Mouse (Mus musculus): ENCODE measurements around the gene Cdhr1.
A peak's percentile ranks its signal among the peaks of the same experiment; 100 is the strongest.
"Not testable (repeated sequence)": the region's sequence is repeated elsewhere in the genome, so short reads cannot be mapped to it uniquely, and the experiment has no call there.

Cdhr1 gene

GRCm38 (mm10) chr14:37097956-37098530 is at the start of gene Cdhr1:
Gene Cdhr1 (minus strand): TSS chr14:37098347.
- DNase-seq (ENCODE audit: low spot score in 2 of 2), result no peak

DNA sequence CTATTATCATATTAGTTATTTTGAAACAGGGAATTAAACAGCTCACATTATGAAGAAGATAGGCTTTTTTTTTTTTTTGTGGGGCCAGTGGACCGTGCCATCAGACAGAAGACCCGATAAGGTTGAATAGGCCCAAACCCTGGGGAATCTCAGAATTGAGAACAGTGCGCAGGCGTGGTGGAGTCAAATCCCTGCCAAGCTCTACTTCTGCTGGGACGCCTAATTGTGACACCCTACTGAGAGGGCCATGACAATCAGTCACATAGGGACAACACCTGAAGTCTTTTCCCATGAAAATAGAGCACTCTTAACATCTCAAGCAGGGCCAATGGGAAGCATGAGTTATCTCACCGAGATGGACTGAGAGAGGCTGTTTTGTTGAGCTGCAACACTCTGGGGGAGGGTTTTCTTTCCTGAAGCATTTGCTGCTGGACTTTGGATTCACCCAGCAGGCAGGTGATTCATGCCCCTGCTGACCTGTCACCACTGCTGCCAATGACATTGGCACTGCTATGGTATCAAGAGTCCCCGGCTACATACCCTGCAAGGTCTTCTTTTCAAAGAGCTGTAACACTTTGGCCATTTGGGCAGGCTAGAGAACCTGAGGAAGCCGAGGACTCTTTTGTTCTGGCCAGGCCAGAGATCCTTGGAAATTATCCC is 41.0 kb upstream of the Cdhr1 start:
- no peak for DNase-seq (ENCODE audit: low spot score in 2 of 2)

- DNase-seq (ENCODE audit: low spot score in 2 of 2), result not testable (repeated sequence)
Observed at GRCm38 (mm10) chr14:37137596-37137995, 39.4 kb upstream of the Cdhr1 start.

- DNase-seq (ENCODE audit: low spot score in 2 of 2), result no peak
Observed at GRCm38 (mm10) chr14:37136110-37136509, 38.0 kb upstream of the Cdhr1 start.

- DNase-seq (ENCODE audit: low spot score in 2 of 2), result no peak
Observed at GRCm38 (mm10) chr14:37135671-37136070, 37.5 kb upstream of the Cdhr1 start.

- peak; percentile 94 to 96 for DNase-seq (ENCODE audit: low spot score in 2 of 2)
Observed at GRCm38 (mm10) chr14:37135127-37135593, 37.0 kb upstream of the Cdhr1 start, which contains the start of gene Ghitm. Gene Ghitm (minus strand): TSS chr14:37135272.

DNA sequence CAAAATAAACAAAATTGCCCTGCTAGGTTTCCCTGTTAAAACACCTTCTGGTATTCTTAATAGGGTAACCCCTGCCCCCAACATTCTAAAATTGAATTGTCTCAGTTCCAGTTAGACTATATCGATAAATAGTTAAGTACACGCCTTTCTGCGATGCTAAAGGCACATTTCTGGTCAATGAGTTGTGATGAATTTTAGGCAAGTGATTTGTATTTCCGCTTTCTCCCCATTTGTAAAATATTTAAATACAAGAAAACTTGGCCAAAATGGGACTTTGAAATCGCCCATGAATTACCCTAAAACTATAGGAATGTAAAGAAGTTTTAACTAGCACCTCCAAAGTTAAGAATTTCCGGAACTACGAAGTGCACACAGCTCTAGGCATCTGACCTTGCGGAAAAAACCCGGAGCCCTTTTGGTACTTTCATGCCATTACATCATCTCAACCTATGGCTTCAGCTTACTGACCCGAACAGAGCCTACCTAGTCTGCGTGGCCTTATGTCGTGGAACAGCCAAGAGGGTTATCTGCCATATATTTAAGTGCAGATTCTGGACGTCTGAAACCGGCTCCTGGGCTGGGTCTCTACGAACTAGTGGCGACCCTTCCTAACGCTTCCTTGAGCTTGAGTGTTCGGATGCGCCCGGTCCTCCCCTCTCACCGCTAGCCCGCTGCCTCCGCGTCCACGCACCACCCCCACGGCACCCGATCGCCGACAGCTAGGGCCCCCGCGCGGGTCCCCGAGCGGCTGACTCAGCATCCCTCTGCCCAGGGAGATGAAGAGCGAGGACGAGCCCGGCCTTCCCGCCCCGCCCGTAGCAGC is 36.4 kb upstream of the Cdhr1 start:
- DNase-seq (ENCODE audit: low spot score in 2 of 2), result no peak

DNA sequence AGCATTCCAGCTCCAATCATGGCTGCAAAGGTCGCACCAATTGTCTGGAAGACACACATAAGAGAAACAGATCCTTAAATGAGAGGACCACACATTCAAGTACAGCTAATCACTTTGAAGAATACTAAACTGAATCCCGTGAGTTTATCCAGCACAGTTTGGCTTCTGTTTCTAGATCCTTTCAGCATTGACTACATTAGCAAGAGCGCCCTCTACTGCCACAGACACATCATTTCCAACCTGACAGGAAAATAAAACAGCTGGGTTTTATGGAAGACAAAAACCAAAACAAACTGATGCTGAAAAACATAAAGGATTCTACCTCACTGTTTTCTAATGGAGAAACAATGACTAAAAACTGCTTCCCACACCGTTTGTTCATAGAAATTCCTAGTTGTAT is 29.5 kb upstream of the Cdhr1 start:
- DNase-seq (ENCODE audit: low spot score in 2 of 2), result no peak

DNA sequence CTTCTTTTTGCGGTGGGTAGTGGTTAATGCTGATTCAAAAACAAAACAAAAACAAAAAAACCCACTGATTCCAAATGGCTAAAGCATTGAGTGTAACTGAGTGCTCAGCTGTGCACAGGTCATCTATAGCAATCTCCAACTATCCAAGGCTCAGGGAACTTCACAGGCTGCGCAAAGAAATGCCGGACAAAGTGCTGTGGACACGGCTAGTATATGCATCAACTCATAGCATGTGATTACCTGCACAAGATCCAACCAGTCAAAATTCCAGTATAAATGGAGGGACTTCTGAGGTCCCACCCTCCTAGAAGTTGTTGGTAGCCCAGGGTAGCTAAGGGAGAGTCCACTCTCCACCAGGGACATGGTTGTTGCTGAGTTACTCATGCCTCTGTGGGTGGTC is 21.1 kb upstream of the Cdhr1 start:
- DNase-seq (ENCODE audit: low spot score in 2 of 2), result no peak

DNA sequence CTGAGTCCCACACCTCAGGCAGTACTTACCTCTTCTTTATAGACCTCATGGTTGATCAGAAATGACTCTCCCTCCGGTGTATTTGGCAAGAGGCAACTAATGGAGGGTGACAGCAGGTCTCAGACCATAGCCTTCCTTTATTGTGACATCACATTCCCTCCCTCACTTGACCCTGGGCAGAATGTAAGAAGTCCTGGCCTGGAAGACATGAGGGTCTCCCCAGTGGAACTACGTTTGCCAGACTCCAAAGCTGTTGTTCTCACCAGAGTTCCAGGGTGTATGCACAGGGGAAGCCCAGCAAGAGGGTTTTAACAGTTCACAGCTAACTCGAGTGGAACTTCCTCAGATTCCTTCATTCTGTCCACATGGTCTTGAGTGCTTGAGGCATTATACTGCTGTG is 15.8 kb upstream of the Cdhr1 start, which contains the start of gene 2610528A11Rik:
TSS of gene 2610528A11Rik (minus strand) at position 101 of the 400 bp plus-strand sequence.
- DNase-seq (ENCODE audit: low spot score in 2 of 2), result no peak

DNA sequence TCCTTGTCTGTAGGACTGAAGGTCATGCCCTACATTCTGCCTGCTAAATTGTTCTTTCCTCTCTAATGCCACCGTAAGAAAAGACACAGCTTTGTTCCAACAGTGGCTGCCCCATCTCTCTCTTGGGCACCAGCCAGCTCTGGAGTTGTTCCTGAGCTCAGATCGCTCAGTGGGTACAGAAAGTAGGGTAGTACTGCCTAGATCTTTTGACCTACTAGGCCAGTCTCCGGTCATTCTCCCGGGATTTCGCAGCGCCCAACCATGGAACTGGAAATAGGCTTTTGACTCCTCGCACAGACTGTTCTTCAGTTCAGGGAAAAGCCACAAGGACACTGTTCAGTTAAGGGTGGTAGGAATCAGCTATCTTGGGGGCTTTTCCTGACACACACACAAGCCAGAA is 14.8 kb upstream of the Cdhr1 start:
- no peak for DNase-seq (ENCODE audit: low spot score in 2 of 2)

DNA sequence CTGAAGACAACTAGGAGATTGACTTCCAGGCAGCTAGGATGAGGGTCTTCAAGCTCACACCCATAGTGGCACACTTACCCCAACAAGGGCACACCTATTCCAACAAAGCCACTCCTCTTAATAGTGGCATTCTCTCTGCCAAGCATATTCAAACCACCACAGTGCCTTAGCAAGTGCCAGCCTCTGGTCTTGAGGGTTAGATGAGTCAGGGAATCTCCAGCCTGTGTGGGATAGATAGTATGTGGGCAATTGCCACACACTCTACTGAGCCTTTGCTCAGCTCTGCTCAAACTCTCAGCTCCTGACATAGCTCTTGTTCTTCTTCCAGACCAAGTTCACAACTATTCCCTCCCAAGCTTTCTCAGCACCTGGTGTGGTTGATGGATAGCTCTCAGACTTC is 13.2 kb upstream of the Cdhr1 start:
- no peak for DNase-seq (ENCODE audit: low spot score in 2 of 2)

DNA sequence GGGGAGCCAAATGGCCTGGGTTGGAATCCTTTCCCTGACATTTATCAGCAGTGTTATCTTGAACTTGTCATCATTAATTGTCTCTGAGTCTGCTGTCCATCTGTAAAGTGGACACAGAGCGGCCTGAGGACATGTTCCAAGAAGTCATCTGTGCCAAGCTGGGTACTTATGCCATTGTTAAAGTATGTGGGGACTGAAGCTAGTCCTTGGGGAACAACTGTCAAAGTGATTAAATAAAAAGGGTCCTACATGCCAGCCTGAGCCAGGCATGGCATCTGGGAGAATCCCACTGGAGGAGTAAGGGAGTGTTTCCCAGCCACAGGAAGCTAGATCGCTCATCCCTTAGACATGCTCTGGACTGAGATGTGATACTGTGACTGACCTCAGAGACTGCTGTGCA is 12.3 kb upstream of the Cdhr1 start:
- DNase-seq (ENCODE audit: low spot score in 2 of 2), result no peak

- no peak for DNase-seq (ENCODE audit: low spot score in 2 of 2)
Observed at GRCm38 (mm10) chr14:37109975-37110374, 11.8 kb upstream of the Cdhr1 start.

- DNase-seq (ENCODE audit: low spot score in 2 of 2), result no peak
Observed at GRCm38 (mm10) chr14:37109460-37109859, 11.3 kb upstream of the Cdhr1 start.

- no peak for DNase-seq (ENCODE audit: low spot score in 2 of 2)
Observed at GRCm38 (mm10) chr14:37105846-37106245, 7.7 kb upstream of the Cdhr1 start.

GRCm38 (mm10) chr14:37104747-37105146 is 6.6 kb upstream of the Cdhr1 start:
- DNase-seq (ENCODE audit: low spot score in 2 of 2), result no peak

- no peak for DNase-seq (ENCODE audit: low spot score in 2 of 2)
Observed at GRCm38 (mm10) chr14:37102484-37102883, 4.3 kb upstream of the Cdhr1 start.

GRCm38 (mm10) chr14:37101531-37101930 is 3.4 kb upstream of the Cdhr1 start:
- no peak for DNase-seq (ENCODE audit: low spot score in 2 of 2)

DNA sequence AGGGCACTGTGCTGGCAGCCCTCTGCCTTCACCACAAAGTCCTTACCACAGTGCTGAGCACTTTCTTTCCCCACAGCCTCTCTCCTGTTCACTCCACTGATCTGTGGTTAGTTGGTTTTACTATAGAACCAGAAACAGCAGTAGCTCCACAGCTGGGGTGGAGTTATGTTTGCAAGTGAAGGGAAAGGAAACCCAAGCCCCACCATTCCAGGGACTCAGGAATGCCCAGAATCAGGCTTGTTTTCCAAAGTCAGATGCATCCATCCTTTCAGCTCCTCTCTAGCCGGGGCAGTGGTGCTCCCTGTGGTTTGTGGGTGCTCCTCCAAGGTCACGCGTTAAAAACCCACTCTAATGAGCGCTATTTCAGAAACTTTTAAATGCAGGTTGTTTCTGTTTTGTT is 2.6 kb downstream of the Cdhr1 start:
- no peak for DNase-seq (ENCODE audit: low spot score in 2 of 2)

- no peak for DNase-seq (ENCODE audit: low spot score in 2 of 2)
Observed at GRCm38 (mm10) chr14:37094436-37094835, 3.7 kb downstream of the Cdhr1 start.

- DNase-seq (ENCODE audit: low spot score in 2 of 2), result no peak
Observed at GRCm38 (mm10) chr14:37083755-37084154, 14.4 kb downstream of the Cdhr1 start.

DNA sequence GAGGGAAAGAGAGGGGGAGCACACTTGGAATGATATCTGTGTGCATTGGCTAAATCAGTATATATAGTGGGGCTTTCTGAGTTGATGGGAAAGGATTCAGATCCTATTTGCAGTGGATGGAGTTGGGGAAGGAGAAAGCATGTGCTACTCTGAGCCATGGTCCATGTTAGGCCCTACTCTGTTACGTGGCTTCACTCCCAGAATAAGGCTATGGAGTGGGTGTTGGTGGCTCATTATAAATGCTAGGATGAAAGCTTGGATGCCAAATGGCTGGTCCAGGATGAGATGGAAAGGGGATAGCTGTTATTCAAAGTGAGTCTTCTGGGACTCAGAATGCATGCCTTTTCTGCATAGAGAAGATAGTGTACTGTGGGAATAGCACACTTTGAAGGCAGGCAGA is 17.4 kb downstream of the Cdhr1 start:
- DNase-seq (ENCODE audit: low spot score in 2 of 2), result no peak

All from spleen, postnatal 4 days (tissue).